Mouse (Mus musculus) hindbrain, postnatal 0 days (tissue): ENCODE measurements around the gene Plin5. TPM values are rescaled to one million over a fixed set of nuclear protein-coding genes. Genes with fewer than 3 reads are reported as not detected.

Source experiments
- ATAC-seq: fragments of 200-750 bp; cut with Nextera tagmentation; 2 replicates; pipeline ENCODE4 v1.8.0; 2017; ENCODE audit warnings: mild to moderate bottlenecking, moderate TSS enrichment, moderate library complexity
- DNase-seq: peaks from one replicate; pipeline ENCODE4 v3.0.0-alpha.2; 2015; ENCODE audit warnings: low spot score
- H3K27ac ChIP-seq: fragments of 300-500 bp; sonication (generic); 2 replicates; pipeline ENCODE4 v1.5.1; 2014; ENCODE audit warnings: mild to moderate bottlenecking
- H3K27me3 ChIP-seq: fragments of 300-500 bp; sonication (generic); 2 replicates; pipeline ENCODE4 v1.6.1; 2014; ENCODE audit warnings: low read length, mixed read lengths; ENCODE audit not compliant: insufficient read depth
- H3K36me3 ChIP-seq: fragments of 300-500 bp; sonication (generic); 2 replicates; pipeline ENCODE4 v1.6.1; 2014; ENCODE audit warnings: low read length, mixed read lengths; ENCODE audit not compliant: insufficient read depth
- H3K4me1 ChIP-seq: fragments of 300-500 bp; sonication (generic); 2 replicates; pipeline ENCODE4 v1.6.1; 2014; ENCODE audit warnings: antibody characterized with exemption, low read length, mixed read lengths; ENCODE audit not compliant: insufficient read depth
- H3K4me2 ChIP-seq: fragments of 300-500 bp; sonication (generic); 2 replicates; pipeline ENCODE4 v1.6.1; 2014; ENCODE audit warnings: low read depth, mild to moderate bottlenecking, low read length, moderate library complexity, mixed read lengths
- H3K4me3 ChIP-seq: fragments of 300-500 bp; sonication (generic); 2 replicates; pipeline ENCODE4 v1.5.1; 2014; ENCODE audit warnings: low read length
- H3K9ac ChIP-seq: fragments of 300-500 bp; sonication (generic); replicated peaks from 2 replicates; pipeline ENCODE4 v1.6.1; 2014; ENCODE audit warnings: mild to moderate bottlenecking, low read length, moderate library complexity, mixed read lengths
- H3K9me3 ChIP-seq: fragments of 300-500 bp; sonication (generic); 2 replicates; pipeline ENCODE4 v1.6.1; 2016; ENCODE audit warnings: low read length, mixed read lengths
- CTCF ChIP-seq: IDR thresholded peaks from 2 replicates; pipeline ENCODE4 v1.5.1; 2016; ENCODE audit warnings: antibody characterized with exemption, control low read depth, low read depth
- WGBS: fragments of 180-500 bp; shearing (Covaris S2); extraction: QIAGEN DNeasy Blood & Tissue Kit; methylation state at CpG from one replicate; pipeline ENCODE4 v1.1.7; 2014; 5-methylcytosine and 5-hydroxymethylcytosine counted together
- polyA plus RNA-seq: library from polyadenylated mRNA; unstranded; fragments of >200 nt; fragmentation: Nextera tagmentation; extraction: Ambion mirVana; gene quantifications from 2 replicates; pipeline ENCODE4 v1.2.1, GENCODE M21; 2015
- total RNA-seq: library from RNA; depleted of rRNA; stranded (reverse); fragments of >200 nt; gene quantifications from 2 replicates; pipeline ENCODE4 v1.2.3, GENCODE M21; 2014

Gene Plin5
- total and polyA plus RNA-seq, 2 experiments from 2014 or later: 3.3 to 4.4 TPM

GRCm38 (mm10) chr17:56124377-56125275 lies 7.2 kb upstream of the Plin5 start:
- peaks cover 5% of the 10 kb centered on the region; the same call in 1 of the 2 replicates for H3K9me3 ChIP-seq
- peak overlapping the region; percentile 49 for H3K4me2 ChIP-seq
- WGBS: 17% methylated on average over 49 of the region's 59 CpGs
- DNase-seq (peak; percentile 63), ATAC-seq (no peak)
- H3K4me1 ChIP-seq: 0 out of 2 replicates have a peak, but pooled peaks cover 3% of the 10 kb centered on the region
- H3K9ac ChIP-seq: 0 out of 2 replicates have a peak overlapping the region, but pooled peaks have one; percentile 13
- H3K27ac ChIP-seq: no peak overlapping the region
- TF ChIP-seq CTCF: peak; percentile 77
- H3K36me3 ChIP-seq: peaks cover 31% of the 10 kb centered on the region
- H3K4me3 ChIP-seq: peak overlapping the region; percentile 21
- peaks cover 10% of the 10 kb centered on the region; the same call in 1 of the 2 replicates for H3K27me3 ChIP-seq

- Histone ChIP-seq H3K27me3 (peaks cover 12% of the 10 kb centered on the region), H3K4me1 (0 out of 2 replicates have a peak, but pooled peaks cover 3% of the 10 kb centered on the region), H3K9me3 (peaks cover 5% of the 10 kb centered on the region; the same call in 1 of the 2 replicates), H3K27ac (no peak overlapping the region), H3K9ac (0 out of 2 replicates have a peak overlapping the region, but pooled peaks have one; percentile 13), H3K4me2 (peak overlapping the region; percentile 49), H3K4me3 (0 out of 2 replicates have a peak overlapping the region, but pooled peaks have one; percentile 10), H3K36me3 (peaks cover 31% of the 10 kb centered on the region)
- 51% methylated on average over 58 of the region's 59 CpGs for WGBS
- DNase-seq (no peak), ATAC-seq (no peak)
- TF ChIP-seq CTCF: no peak
These were observed 6.4 kb upstream of the Plin5 start for GRCm38 (mm10) chr17:56123681-56124340.

GRCm38 (mm10) chr17:56123161-56123560 lies 5.8 kb upstream of the Plin5 start:
- Histone ChIP-seq H3K27me3 (peaks cover 19% of the 10 kb centered on the region), H3K36me3 (peaks cover 30% of the 10 kb centered on the region)

GRCm38 (mm10) chr17:56121826-56122225 lies 4.4 kb upstream of the Plin5 start, which contains the start of gene Lrg1:
Gene Lrg1 (minus strand): TSS chr17:56122001.
- ATAC-seq (no peak), DNase-seq (no peak)
- Histone ChIP-seq H3K27me3 (peaks cover 21% of the 10 kb centered on the region), H3K4me3 (no peak within 1 kb of the TSS), H3K9me3 (peaks cover 5% of the 10 kb centered on the region; the same call in 1 of the 2 replicates), H3K4me1 (0 out of 2 replicates have a peak, but pooled peaks cover 3% of the 10 kb centered on the region), H3K4me2 (no peak within 1 kb of the TSS), H3K36me3 (peaks cover 17% of the 10 kb centered on the region), H3K9ac (no peak within 1 kb of the TSS), H3K27ac (no peak within 1 kb of the TSS)
- WGBS: 48% methylated on average over 2 of the region's 2 CpGs
- no peak for TF ChIP-seq CTCF

More at GRCm38 (mm10) chr17:56123161-56123560, 5.8 kb upstream of the Plin5 start:
- Histone ChIP-seq H3K4me3 (no peak overlapping the region), H3K9ac (no peak overlapping the region), H3K4me2 (no peak overlapping the region), H3K4me1 (0 out of 2 replicates have a peak, but pooled peaks cover 3% of the 10 kb centered on the region), H3K9me3 (peaks cover 5% of the 10 kb centered on the region; the same call in 1 of the 2 replicates), H3K27ac (no peak overlapping the region)
- TF ChIP-seq CTCF: no peak
- 93% methylated on average over 12 of the region's 12 CpGs for WGBS
- DNase-seq (no peak), ATAC-seq (no peak)

GRCm38 (mm10) chr17:56119981-56120880 lies 2.8 kb upstream of the Plin5 start:
- Histone ChIP-seq H3K27me3 (peaks cover 21% of the 10 kb centered on the region), H3K4me2 (peak overlapping the region; percentile 36), H3K36me3 (0 out of 2 replicates have a peak, but pooled peaks cover 10% of the 10 kb centered on the region), H3K4me1 (0 out of 2 replicates have a peak, but pooled peaks cover 3% of the 10 kb centered on the region), H3K27ac (no peak overlapping the region), H3K9ac (no peak overlapping the region), H3K9me3 (peaks cover 5% of the 10 kb centered on the region; the same call in 1 of the 2 replicates), H3K4me3 (0 out of 2 replicates have a peak overlapping the region, but pooled peaks have one; percentile 4)
- 7% methylated on average over 66 of the region's 66 CpGs for WGBS
- ATAC-seq (no peak), DNase-seq (peak; percentile 46)
- TF ChIP-seq CTCF: no peak
